Mouse (Mus musculus) CD8-positive naive resting alpha-beta T cell, adult 2 months (primary cell): Measurements from ENCODE around the gene Card14.
A peak's percentile ranks its signal among the peaks of the same experiment; 100 is the strongest.
"Not testable (repeated sequence)": the region's sequence is repeated elsewhere in the genome, so short reads cannot be mapped to it uniquely, and the experiment has no call there.

Experiments used
- DNase-seq, 2 experiments: peaks; one replicate each; pipeline ENCODE4 v3.0.0; 2022; ENCODE audit warnings: low read depth in 2 of 2, low spot score in 2 of 2

Gene Card14

DNA sequence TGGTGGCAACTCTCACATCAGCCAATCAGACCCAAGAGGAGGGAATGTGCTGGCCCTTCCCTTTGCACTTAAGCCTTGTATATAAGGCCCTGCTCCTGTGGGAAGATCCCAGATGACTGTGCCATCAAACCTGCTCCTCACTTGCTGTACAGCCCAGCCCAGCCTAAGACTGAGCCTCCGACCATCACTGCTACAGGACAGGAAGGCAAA, at the start of gene Card14:
TSS of gene Card14 (plus strand) at position 111 of the 210 bp plus-strand sequence.
- DNase-seq, result no peak

- DNase-seq, result no peak
Measured at GRCm38 (mm10) chr11:119258216-119258571, 49.4 kb upstream of the Card14 start.

DNA sequence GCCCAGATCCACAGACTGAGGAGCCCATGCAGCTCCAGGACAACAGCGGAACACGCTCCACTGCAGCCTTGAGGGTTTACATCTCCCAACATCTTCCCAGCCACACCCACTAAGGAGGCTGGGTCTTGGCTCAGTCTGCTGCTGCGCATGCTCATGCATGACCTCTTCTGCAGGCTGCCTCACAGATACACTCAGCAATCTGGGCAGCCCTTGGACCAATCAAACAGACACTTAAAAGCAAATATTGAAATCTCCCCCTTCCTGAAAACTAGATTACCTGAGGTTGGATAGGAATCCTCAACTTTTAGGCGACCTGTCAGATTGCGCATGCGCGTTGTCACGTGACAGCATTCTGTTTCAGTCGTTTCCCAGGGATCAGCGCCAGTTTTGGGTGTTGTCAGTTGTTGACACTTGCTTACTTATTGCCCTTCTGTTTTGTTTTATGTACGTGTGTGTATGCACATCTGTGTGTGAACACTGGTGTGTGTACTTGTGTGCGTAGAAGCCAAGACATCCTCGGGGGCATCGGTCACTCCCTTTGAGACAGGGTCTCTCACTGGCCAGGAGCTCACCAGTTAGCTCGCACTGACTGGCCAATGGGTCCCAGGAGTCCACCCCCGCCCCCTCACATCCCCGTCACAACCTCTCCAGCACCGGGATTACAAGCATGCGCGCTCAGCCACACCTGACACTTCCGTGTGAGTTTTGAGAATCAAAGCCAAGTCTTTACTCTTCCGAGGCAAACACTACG, 48.8 kb upstream of the Card14 start:
- DNase-seq, result peak in 1 of 2 experiments; percentile 56

DNA sequence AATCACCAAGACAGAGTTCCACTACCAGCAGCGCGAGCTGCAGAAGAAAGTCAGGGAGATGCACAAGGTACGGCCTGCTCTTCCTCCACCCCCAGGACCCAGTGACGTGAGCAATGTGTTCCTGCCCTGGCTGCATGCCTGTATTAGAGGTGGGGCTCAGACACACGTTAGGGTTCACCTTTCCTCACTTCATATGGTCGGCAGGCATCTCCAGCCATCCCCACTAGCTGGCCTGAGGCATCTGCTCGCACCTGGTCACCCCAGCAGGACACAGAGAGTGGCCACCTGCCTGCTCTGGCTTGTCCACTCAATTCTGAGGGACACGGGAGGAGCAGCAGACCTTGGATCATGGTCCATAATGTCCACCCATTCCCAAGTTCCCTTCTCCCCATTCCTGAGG, 47.6 kb upstream of the Card14 start:
- no peak for DNase-seq

DNA sequence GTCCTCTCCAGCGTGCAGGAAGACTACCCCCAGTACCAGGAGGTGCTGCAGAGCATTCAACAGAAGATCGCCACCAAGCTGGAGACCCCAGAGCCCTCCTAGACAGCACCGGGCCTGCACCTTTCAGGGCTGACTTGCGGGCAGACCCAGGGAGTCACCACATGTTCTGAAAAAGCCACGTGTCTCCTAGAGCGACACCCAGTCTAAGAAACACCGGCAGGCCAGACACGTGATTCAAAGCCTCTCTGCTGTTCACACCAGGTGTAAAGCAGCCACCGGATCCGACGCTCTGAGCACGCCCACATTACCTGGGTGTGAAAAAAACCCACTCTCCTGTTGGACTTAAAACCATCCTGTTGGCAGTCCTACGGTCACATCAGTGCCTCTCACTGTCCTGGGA, 43.2 kb upstream of the Card14 start:
- no peak for DNase-seq

DNA sequence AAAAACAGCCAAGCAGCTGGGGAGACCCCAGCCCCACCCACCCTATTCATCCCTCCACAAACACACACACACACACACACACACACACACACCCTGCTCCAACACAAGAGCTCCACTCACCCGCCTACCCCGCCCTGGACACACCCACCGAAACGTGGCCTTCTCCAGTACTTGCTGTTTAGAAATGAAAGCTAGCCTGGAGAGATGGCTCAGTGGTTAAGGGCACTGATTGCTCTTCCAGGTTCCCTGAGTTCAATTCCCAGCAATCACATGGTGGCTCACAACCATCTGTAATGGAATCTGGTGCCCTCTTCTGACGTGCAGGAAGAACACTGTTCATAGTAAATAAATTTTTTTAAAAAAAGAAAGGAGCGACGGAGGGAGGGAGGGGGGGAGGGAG, 41.8 kb upstream of the Card14 start:
- DNase-seq, result no peak

- DNase-seq, result no peak
Measured at GRCm38 (mm10) chr11:119267241-119267674, 40.3 kb upstream of the Card14 start.

- peak; percentile 96 to 97 for DNase-seq
Measured at GRCm38 (mm10) chr11:119267768-119268556, 39.6 kb upstream of the Card14 start, which contains the start of gene Gaa. Gaa (plus strand) TSS chr11:119267887.

DNA sequence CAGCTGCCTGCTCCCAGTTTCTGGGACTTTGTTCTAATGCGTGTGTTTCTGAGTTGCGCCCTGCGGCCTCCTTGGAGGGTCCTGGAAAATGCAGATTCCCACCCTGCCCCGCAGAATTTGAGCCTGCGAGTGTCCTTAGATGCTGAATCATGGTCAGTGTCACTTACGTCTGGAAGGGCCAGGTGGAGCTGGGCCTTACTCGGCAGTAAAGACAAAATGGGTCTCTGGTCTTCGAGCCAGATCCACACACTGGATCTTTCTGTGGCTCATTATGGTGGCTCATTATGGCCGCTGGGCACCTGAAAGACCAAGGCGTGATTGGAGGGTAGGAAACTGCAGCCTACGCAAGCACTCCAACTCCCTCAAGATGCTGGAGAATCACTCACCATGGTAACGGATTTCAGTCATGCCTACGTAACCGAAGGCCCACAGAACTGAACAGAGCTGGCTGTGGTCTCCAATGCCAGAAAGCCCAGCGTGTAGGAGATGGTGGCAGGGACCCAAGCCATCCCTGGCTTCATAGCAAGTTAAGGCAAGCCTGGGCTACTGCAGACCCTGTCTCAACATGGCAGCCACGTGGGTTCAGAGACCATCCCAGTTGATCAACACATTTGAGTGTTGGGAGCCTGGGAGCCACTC, 38.9 kb upstream of the Card14 start:
- no peak for DNase-seq

DNA sequence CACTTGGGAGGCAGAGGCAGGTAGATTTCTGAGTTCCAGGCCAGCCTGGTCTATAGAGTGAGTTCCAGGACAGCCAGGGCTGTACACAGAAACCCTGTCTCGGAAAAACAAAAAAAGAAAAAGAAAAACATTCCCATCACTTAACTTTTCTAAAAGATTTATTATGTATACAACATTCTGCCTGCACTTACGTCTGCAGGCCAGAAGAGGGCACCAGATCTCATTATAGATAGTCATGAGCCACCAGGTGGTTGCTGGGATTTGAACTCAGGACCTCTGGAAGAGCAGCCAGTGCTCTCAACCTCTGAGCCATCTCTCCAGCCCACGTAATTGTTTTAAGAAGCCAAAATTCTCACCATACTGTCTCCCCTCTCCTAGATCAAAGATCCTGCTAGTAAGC, 35.1 kb upstream of the Card14 start:
- DNase-seq, result not testable (repeated sequence)

DNA sequence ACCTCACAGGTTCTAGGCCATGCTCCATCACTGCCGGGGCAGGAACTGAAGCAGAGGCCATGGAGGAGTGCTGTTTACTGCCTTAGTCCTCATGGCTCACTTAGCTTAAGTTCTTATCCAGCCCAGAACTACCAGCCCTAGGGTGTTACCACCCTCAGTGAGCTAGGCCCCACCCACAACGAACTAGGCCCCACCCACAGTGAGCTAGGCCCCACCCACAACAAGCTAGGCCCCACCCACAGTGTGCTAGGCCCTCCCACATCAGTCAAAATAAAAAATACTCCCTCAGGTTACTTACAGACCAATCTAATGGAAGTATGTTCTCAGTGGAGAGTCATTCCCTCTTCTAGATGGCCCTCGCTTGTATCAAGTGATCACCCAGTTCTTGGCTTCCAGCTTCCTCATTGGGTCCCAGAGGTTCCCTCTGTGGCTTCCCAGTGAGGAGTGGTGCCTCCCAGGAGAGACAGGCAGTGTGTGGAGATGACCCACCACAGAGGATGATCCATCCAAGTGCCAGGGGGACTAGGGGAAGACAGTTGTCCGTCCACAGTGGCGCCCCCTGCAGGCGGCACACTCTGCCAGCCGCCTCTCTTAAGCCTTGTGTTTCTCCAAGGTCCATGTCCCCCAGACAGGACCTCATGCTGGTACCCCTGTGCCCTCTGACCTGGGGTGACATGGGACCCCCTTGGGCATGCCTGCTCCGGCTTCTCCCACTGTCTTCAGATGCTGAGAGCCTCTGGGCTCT, 34.2 kb upstream of the Card14 start:
- DNase-seq, result no peak

DNA sequence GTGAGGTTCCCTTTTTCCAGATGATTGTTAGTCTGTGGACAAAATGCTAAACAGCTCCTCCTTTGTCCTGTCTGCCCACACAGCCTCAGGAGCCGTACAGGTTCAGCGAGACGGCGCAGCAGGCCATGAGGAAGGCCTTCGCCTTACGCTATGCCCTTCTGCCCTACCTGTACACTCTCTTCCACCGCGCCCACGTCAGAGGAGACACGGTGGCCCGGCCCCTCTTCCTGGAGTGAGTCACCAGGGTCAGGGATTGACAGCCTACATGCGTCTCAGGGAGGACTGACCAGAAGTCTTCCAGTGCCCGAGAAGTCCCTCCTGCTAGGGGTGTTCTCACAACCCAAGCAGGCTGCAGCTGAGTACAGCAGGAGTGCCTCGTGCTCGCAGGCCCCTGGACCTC, 26.5 kb upstream of the Card14 start:
- no peak for DNase-seq

DNA sequence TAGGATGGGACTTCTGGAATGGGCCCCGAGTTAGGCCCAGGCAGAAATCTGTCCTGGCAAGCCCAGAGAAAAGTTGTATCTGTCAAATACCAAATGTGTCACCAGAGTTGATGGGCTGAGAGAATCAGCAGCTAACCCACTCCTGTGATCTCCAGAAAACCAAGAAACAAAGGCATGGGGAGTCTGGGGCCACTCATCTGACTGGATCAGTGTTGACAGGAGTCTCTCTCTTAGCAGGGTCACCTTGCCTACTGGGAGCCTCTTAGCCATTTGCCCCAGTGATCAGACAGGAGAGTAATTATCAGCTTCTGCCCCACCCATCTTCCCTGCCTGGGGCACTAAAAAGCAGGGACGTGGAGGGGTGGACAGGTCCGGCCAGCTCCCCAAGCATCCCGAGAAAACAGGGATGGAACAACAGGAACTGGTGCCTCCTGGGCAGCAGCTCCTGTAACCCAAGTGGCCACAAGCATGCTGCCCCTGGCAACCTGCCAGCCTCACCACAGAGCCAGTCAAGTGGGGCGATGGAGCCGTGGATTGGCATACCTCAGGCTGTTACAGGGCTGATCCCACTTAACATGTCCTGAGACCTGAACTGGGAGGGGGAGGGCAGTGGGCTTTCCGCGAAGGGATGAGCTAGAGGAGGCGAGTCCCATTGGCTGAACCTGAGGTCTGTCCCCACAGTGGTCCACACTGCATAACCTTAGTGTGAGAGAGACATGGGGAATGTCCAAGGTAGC, 21.6 kb upstream of the Card14 start:
- DNase-seq, result no peak

DNA sequence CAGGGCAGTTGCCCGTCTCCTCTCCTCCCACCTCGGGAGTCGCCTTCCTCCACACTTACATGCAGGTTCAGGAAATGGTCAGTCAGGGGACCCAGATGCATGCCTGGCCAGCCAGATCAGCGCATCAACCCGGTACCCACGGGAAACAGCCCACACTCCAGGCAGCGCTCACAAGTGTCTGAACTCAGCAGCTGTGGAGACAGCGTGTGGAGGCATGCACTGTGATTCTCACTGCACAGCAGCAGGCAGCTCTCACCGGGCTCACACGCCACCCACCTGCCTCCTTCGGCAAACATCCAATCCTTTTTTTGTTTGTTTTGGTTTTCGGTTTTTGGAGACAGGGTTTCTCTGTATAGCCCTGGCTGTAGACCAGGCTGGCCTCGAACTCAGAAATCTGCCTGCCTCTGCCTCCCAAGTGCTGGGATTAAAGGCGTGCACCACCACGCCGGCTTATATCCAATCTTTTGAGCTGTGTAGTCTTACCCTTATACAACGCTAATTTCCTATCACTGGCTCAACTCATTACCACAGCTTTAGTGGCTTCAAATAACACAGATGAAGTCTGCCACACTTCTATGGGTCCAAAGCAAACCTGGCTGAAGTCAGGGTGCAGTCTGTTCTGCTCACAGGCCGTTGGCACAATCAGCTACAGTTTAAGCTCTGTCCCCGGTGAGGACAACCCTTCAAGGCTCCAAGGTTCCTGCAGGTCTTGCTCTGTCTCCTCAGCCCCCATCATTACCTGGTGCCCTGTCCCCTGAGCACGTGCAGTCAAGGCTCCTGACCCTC, 20.2 kb upstream of the Card14 start:
- DNase-seq, result no peak

GRCm38 (mm10) chr11:119292861-119293260, 14.7 kb upstream of the Card14 start:
- not testable (repeated sequence) for DNase-seq

DNA sequence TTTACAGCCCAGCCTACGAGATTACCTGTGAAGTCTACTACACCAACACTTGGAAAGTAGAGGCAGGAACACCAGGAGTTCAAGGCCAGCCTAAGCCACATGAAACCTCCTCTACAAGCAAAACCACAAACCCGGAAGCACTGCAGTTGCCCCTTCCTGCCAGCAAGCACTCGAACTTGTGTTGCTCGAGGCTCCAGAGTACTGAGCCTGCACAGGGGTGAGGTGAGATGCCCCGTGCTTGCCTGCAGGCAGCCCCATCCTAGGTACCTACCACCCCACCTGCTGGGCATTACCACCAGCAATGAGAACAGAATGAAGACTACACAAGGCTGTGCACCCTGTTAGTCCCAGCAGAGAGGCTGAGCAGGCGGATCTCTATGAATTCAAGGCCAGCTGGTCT, 9.6 kb upstream of the Card14 start:
- DNase-seq, result peak in 1 of 2 experiments; percentile 17

GRCm38 (mm10) chr11:119298917-119299316, 8.7 kb upstream of the Card14 start:
- DNase-seq, result no peak

DNA sequence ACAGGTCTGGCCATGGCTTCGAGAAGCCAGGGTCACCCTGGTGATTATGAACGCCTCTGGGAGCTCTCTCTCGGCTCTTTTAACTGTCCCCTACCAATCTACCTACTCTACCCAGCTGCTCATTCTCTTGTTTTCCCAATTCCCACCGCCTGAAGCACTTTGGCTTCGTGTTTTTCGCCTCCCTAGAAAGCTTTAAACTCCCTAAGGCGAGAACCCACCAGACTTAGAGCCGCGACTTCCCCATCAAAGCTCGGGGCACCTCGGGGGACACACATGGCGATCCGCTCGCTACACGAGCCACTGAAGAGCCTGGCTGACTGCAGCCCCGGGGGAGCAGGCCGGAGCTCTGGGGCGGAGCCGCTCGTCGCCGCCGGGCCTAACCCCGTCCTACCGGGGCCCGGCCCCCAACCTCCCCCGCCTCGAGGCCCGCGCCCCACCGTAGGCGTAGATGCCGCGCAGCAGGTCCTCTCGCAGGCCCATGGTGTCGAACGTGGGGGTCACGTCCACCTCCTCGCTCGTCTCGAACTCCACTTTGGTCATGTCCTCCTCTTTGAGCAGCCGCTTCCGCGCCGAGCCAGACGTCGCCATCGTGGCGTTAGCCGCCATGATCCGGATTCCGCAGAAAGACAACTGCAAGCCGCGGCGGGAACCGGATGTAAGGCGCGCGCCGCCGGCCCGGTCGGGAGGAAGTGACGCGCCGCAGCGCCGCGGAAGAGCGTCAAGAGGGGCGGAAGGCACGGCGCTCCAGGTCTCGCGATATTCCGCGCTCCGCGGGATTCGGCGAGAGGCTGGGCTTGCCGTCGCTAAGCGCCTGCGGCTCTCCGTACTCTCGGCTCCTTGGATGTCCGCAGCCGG, 8.0 kb upstream of the Card14 start, which contains the start of gene Eif4a3:
TSS of gene Eif4a3 (minus strand) at position 699 of the 855 bp plus-strand sequence.
- peak; percentile 95 to 96 for DNase-seq
